Mouse (Mus musculus): ENCODE results near the gene Tnfrsf21.

DNA sequence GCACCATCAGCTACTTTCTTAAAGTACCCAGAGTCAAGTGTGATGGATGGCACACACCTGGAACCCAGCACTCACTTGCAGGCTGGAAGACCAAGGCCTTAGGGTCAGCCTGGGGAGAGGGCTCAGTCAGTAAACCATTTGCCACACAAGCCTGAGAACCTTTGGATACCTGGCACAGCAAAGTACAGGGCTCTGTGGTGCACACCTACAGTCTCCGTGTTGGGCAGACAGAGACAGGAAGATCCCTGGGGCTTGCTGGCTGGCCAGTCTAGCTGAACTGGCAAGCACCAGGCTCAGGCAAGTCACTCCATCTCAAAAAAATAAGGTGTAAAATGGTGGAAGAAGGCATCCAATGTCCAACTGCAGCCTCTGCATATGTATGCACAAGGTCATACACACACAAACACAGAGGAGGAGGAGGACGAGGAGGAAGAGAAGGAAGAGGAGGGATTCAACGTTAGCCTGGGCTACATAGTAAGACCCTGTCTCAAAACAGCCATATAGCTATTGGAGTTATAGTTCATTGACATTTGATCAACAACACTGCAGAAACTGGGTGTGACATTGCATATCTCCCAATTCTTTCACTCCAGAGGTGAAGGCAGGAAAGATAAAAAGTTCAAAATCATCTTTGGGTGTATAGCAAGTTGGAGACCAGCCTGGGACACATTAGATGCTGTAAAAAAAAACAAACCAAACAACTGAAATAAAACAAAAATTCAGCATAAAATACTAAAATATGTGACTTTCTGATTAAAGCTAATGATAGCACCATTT, 74.8 kb downstream of the Tnfrsf21 start:
- no peak for TF ChIP-seq CTCF (IDR thresholded peaks at IDR 0.05; ENCODE audit: low read depth)
- peak; percentile 86 for TF ChIP-seq EP300 (IDR thresholded peaks at IDR 0.05; ENCODE audit: low read depth)
